Mouse (Mus musculus): ENCODE measurements around the gene Mlst8. TPM values are rescaled to one million over a fixed set of nuclear protein-coding genes. Genes with fewer than 3 reads are reported as not detected.

Gene Mlst8
- total and polyA plus RNA-seq, 3 experiments, result 10.0 to 24.7 (median 14.0) TPM

DNA sequence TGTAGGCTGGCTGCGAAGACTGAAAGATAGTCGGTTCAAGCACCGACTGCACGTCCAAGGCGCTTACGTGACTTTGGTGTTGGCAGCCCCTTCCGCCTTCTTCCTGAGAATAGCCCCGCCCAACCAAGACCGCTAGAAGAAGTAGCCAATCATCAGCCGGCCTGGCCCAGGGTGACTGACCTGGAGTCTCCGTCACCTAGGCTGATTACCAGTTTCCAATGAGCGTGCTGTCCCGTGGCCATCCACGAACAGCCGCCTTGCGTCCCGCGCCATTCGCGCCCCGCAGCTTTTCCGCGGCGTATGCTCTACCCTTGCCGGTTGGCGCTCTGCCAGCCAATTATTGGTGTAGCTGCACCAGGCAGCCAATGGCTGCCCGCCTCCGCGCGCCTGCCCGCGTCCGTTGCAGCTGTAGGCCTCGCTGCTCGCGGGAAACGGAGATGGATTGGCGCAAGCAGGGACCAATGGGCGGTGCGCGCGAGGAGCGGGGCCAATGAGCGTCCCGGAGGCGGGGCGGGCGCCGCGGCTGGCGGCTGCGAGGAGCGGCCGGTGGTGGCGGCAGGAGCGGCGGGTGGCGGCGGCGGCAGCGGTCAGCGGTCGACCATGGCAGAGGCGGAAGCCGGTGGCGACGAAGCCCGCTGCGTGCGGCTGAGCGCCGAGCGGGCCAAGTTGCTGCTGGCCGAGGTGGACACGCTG, 8.8 kb downstream of the Mlst8 start, which contains the start of the genes E4f1 and Pgp:
Gene E4f1 (minus strand): TSS at position 404 of the 693 bp plus-strand sequence.
Gene Pgp (plus strand): TSS at position 483 of the 693 bp plus-strand sequence.
- TF ChIP-seq NELFE (IDR thresholded peaks at IDR 0.05; ENCODE audit: low read depth, low read length) (peak; percentile 85), GABPA (IDR thresholded peaks at IDR 0.05; ENCODE audit: insufficient replicate concordance, low read depth, low read length) (no peak), CHD1 (IDR thresholded peaks at IDR 0.05; ENCODE audit: low read depth, low read length) (no peak), POLR2AphosphoS2 (IDR thresholded peaks at IDR 0.05; ENCODE audit: low read depth, low read length) (peak; percentile 91), ZKSCAN1 (IDR thresholded peaks at IDR 0.05; ENCODE audit: borderline replicate concordance, low read depth, low read length) (no peak), TCF12 (IDR thresholded peaks at IDR 0.05; ENCODE audit: low read depth, low read length) (peak; percentile 76; the same call in 1 of the 2 replicates), MYC (IDR thresholded peaks at IDR 0.05; ENCODE audit: low read depth, low read length) (no peak), ETS1 (conservative IDR thresholded peaks at IDR 0.05; ENCODE audit: low read depth, low read length) (no peak), MXI1 (IDR thresholded peaks at IDR 0.05; ENCODE audit: low read depth, low read length) (peak; percentile 81), SIN3A (IDR thresholded peaks at IDR 0.05; ENCODE audit: low read length) (peak; percentile 49; the same call in 1 of the 2 replicates), HCFC1 (IDR thresholded peaks at IDR 0.05; ENCODE audit: low read depth, low read length) (peak; percentile 68), USF1 (IDR thresholded peaks at IDR 0.05; ENCODE audit: low read depth, low read length) (no peak; the same call in 1 of the 2 replicates), PAX5 (IDR thresholded peaks at IDR 0.05; ENCODE audit: low read length) (no peak), NRF1 (IDR thresholded peaks at IDR 0.05; ENCODE audit: low read depth, low read length) (peak; percentile 78), E2F4 (IDR thresholded peaks at IDR 0.05; ENCODE audit: insufficient replicate concordance, low read depth, low read length) (0 out of 2 replicates have a peak, but pooled peaks have one; percentile 72), POLR2A (IDR thresholded peaks at IDR 0.05; ENCODE audit: low read depth, low read length) (peak; percentile 92), BHLHE40 (IDR thresholded peaks at IDR 0.05; ENCODE audit: low read depth, low read length) (peak; percentile 54; the same call in 1 of the 2 replicates), ZC3H11A (IDR thresholded peaks at IDR 0.05; ENCODE audit: low read depth, low read length) (no peak), MAZ (IDR thresholded peaks at IDR 0.05; ENCODE audit: low read depth, low read length) (0 out of 2 replicates have a peak, but pooled peaks have one; percentile 46), TBP (conservative IDR thresholded peaks at IDR 0.05; ENCODE audit: low read depth, low read length) (0 out of 2 replicates have a peak, but pooled peaks have one; percentile 78), EP300 (IDR thresholded peaks at IDR 0.05; ENCODE audit: low read length) (no peak), IRF4 (IDR thresholded peaks at IDR 0.05; ENCODE audit: low read depth, low read length) (peak; percentile 20; the same call in 1 of the 2 replicates), ELF1 (IDR thresholded peaks at IDR 0.05; ENCODE audit: low read depth, low read length) (peak; percentile 89), RCOR1 (conservative IDR thresholded peaks at IDR 0.05; ENCODE audit: low read depth, low read length) (no peak), ZMIZ1 (IDR thresholded peaks at IDR 0.05; ENCODE audit: low read depth, low read length) (peak; percentile 84), KAT2A (IDR thresholded peaks at IDR 0.05; ENCODE audit: insufficient replicate concordance, low read length) (0 out of 2 replicates have a peak, but pooled peaks have one; percentile 43), MAFK (IDR thresholded peaks at IDR 0.05; ENCODE audit: insufficient replicate concordance, low read length) (no peak), UBTF (IDR thresholded peaks at IDR 0.05; ENCODE audit: low read depth, low read length) (no peak), CHD2 (IDR thresholded peaks at IDR 0.05; ENCODE audit: low read length) (peak; percentile 74), SMC3 (IDR thresholded peaks at IDR 0.05; ENCODE audit: low read depth, low read length) (no peak), MAX (IDR thresholded peaks at IDR 0.05; ENCODE audit: low read length) (peak; percentile 66; the same call in 1 of the 2 replicates), RAD21 (IDR thresholded peaks at IDR 0.05; ENCODE audit: low read depth, low read length) (no peak), JUND (conservative IDR thresholded peaks at IDR 0.05; ENCODE audit: low read depth, low read length) (no peak)
- Histone ChIP-seq H3K79me2 (replicated peaks; ENCODE audit: control insufficient read depth, extremely low read depth, insufficient read depth, poor library complexity, severe bottlenecking) (peaks cover 7% of the 10 kb centered on the region; the same call in 1 of the 2 replicates), H3K36me3 (replicated peaks in 1 of 2; ENCODE audit: control insufficient read depth in 1 of 2, insufficient read depth in 1 of 2, low read length in 1 of 2) (peaks cover 20 to 47% of the 10 kb centered on the region in 2 experiments), H3K9ac (ENCODE audit: insufficient read depth, low read depth) (peak within 1 kb of the TSS; percentile 84), H3K9me3 (replicated peaks; ENCODE audit: low read length) (no peaks in the 10 kb centered on the region), H3K4me3 (replicated peaks in 1 of 3; ENCODE audit: low read depth in 2 of 3, low read length in 2 of 3, poor library complexity in 1 of 3) (peak within 1 kb of the TSS; percentile 89 to 100 (median 98)), H3K27ac (ENCODE audit: insufficient read depth, low read depth) (peak within 1 kb of the TSS; percentile 80), H3K27me3 (replicated peaks) (no peaks in the 10 kb centered on the region), H3K4me1 (ENCODE audit: control insufficient read depth in 1 of 2, insufficient read depth in 2 of 2) (peaks cover 12 to 23% of the 10 kb centered on the region in 2 experiments), H3K4me2 (ENCODE audit: insufficient read depth, low read depth, poor library complexity, severe bottlenecking) (peak within 1 kb of the TSS; percentile 97)
- DNase-seq (ENCODE audit: extremely low read depth), result peak; percentile 97
- in situ Hi-C loops (cut with MboI; ENCODE audit: low pct_ligation_motif_present, low pct_unique_long_range_greater_than_20kb, low sequenced_read_pairs), result no loop called here
- dilution Hi-C loops (cut with MboI; ENCODE audit: extremely low pct_ligation_motif_present, extremely low pct_unique_long_range_greater_than_20kb, low sequenced_read_pairs), result no loop called here

All from CH12.LX (cell line).